ENCODE assay signal across 8 mouse cellular contexts in the genomic region with DNA sequence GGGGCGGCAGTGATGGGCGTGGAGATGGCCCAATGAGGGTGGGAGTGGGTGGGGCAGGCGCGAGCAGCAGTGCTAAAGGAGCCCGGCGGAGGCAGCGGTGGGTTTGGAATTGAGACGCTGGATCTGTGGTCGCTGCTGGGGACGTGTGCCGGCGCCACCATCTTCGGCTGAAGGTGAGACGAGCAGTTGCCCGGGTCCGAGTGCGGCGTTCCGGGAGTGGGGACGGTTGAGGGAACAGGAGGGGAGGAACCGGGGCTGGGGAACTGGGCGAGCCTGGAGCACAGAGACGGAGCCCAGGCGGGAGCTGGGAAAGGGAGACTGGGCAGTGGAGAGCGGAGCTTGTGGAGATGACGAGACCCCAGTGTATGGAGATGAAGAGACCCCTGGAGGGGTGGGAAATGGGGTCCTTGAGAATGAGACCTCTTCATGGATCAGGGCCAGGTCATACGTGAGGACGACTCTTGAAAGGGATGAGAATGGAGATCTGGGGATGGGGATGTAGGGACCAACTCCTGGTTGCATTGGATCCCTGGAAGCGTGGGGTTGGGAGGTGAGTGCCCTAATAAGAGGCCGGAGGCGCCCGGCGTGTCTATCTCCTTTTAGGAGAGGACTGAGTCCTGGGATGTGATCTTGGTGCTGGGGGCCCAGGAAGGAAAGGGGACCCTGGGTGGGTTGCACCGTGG. TPM values are rescaled to one million over a fixed set of nuclear protein-coding genes. Genes with fewer than 3 reads are reported as not detected.
DNase-seq lines count a peak whose midpoint lies in the region; ATAC-seq and TF ChIP-seq lines count a peak whose summit lies in the region.

No protein-coding gene starts in this region.

- no peaks in the 10 kb centered on the region for H3K9me3 ChIP-seq in heart, postnatal 0 days (replicated peaks; ENCODE audit: control insufficient read depth, low read length)
- H3K9me3 ChIP-seq in liver, embryonic 15.5 days (replicated peaks) = no peaks in the 10 kb centered on the region

- no peak; the same call in 1 of the 2 replicates for TF ChIP-seq POLR2A in heart, adult 2 months (IDR thresholded peaks at IDR 0.05; ENCODE audit: insufficient read depth, low read depth, low read length)
- no peak for TF ChIP-seq POLR2A in spleen, adult 2 months (IDR thresholded peaks at IDR 0.05; ENCODE audit: low read depth, low read length)
- TF ChIP-seq POLR2A in testis, adult 2 months (IDR thresholded peaks at IDR 0.05; ENCODE audit: control insufficient read depth, low read depth, low read length) = peak; percentile 2; the same call in 1 of the 2 replicates

- H3K36me3 ChIP-seq in heart, adult 2 months (ENCODE audit: control insufficient read depth, insufficient read depth, low read length) = peaks cover 3% of the 10 kb centered on the region; the same call in 1 of the 2 replicates
- no peaks in the 10 kb centered on the region for H3K36me3 ChIP-seq in spleen, adult 2 months (ENCODE audit: control insufficient read depth, insufficient read depth, low read length)
- H3K36me3 ChIP-seq in heart, postnatal 0 days (replicated peaks; ENCODE audit: control insufficient read depth, insufficient read depth, low read length) = no peaks in the 10 kb centered on the region
- H3K36me3 ChIP-seq in liver, embryonic 15.5 days (replicated peaks) = no peaks in the 10 kb centered on the region
- no peaks in the 10 kb centered on the region for H3K36me3 ChIP-seq in testis, adult 2 months (ENCODE audit: control insufficient read depth, insufficient read depth, low read length)

- no peak for DNase-seq in heart, adult 2 months
- DNase-seq in heart, postnatal 14 days = no peak
- peak in 1 of 2 experiments; percentile 4 for DNase-seq in spleen, adult 2 months (ENCODE audit: low read depth in 1 of 2, low spot score in 2 of 2)
- DNase-seq in spleen, postnatal 36 days (ENCODE audit: low spot score in 2 of 2) = no peak
- no peak for DNase-seq in heart, postnatal 0 days (ENCODE audit: low spot score)
- no peak for DNase-seq in frontal cortex, postnatal 14 days (ENCODE audit: low spot score in 2 of 2)

- TF ChIP-seq EP300 in heart, adult 2 months (IDR thresholded peaks at IDR 0.05; ENCODE audit: insufficient read depth, low read depth, low read length) = no peak
- TF ChIP-seq EP300 in heart, postnatal 0 days (IDR thresholded peaks at IDR 0.05; ENCODE audit: low read depth) = no peak

- TF ChIP-seq CTCF in heart, adult 2 months (IDR thresholded peaks at IDR 0.05) = peak; percentile 11; the same call in 1 of the 2 replicates
- no peak for TF ChIP-seq CTCF in spleen, adult 2 months (IDR thresholded peaks at IDR 0.05; ENCODE audit: extremely low read depth, insufficient read depth, insufficient read length, insufficient replicate concordance)
- TF ChIP-seq CTCF in heart, postnatal 0 days (IDR thresholded peaks at IDR 0.05; ENCODE audit: low read depth) = 0 out of 2 replicates have a peak, but pooled peaks have one; percentile 17
- no peak for TF ChIP-seq CTCF in testis, adult 2 months (IDR thresholded peaks at IDR 0.05; ENCODE audit: control insufficient read depth, insufficient read depth, insufficient replicate concordance, low read depth, low read length)

- peak overlapping the region; percentile 82 for H3K9ac ChIP-seq in heart, adult 2 months (ENCODE audit: low read depth, low read length)
- H3K9ac ChIP-seq in heart, postnatal 0 days (replicated peaks; ENCODE audit: low read depth, low read length) = peak overlapping the region; percentile 88
- H3K9ac ChIP-seq in liver, embryonic 15.5 days = peak overlapping the region; percentile 80

- intact Hi-C loops in heart, adult 2 months (cut with DNase I) = no loop called here
- intact Hi-C loops in heart, postnatal 14 days (cut with DNase I) = loop anchor here (5.0 kb wide), 1 partner anchor 105 kb away; a partner anchor contains a TSS

- H3K4me3 ChIP-seq in heart, adult 2 months = peak overlapping the region; percentile 86
- H3K4me3 ChIP-seq in spleen, adult 2 months (ENCODE audit: extremely low read depth, insufficient read depth, insufficient read length) = peak overlapping the region; percentile 78
- H3K4me3 ChIP-seq in heart, postnatal 0 days (ENCODE audit: low read depth, low read length) = peak overlapping the region; percentile 89
- peak overlapping the region; percentile 74 for H3K4me3 ChIP-seq in liver, embryonic 15.5 days (replicated peaks)
- H3K4me3 ChIP-seq in testis, adult 2 months (ENCODE audit: control insufficient read depth, low read depth, low read length) = peak overlapping the region; percentile 90

- H3K27me3 ChIP-seq in heart, adult 2 months (ENCODE audit: control insufficient read depth, insufficient read depth, low read length) = no peaks in the 10 kb centered on the region
- H3K27me3 ChIP-seq in spleen, adult 2 months (ENCODE audit: control insufficient read depth, insufficient read depth, low read length) = peaks cover 22% of the 10 kb centered on the region
- no peaks in the 10 kb centered on the region for H3K27me3 ChIP-seq in heart, postnatal 0 days (ENCODE audit: control insufficient read depth, insufficient read depth, low read length)
- H3K27me3 ChIP-seq in liver, embryonic 15.5 days = peaks cover 20% of the 10 kb centered on the region
- H3K27me3 ChIP-seq in testis, adult 2 months (ENCODE audit: control insufficient read depth, insufficient read depth, low read length) = no peaks in the 10 kb centered on the region

- H3K4me1 ChIP-seq in heart, adult 2 months (ENCODE audit: control insufficient read depth, insufficient read depth, low read length) = peaks cover 4% of the 10 kb centered on the region
- peaks cover 11% of the 10 kb centered on the region for H3K4me1 ChIP-seq in spleen, adult 2 months (ENCODE audit: control insufficient read depth, insufficient read depth, insufficient read length)
- peaks cover 12% of the 10 kb centered on the region; the same call in 1 of the 2 replicates for H3K4me1 ChIP-seq in heart, postnatal 0 days (ENCODE audit: control insufficient read depth, insufficient read depth)
- H3K4me1 ChIP-seq in liver, embryonic 15.5 days (replicated peaks) = peaks cover 40% of the 10 kb centered on the region
- H3K4me1 ChIP-seq in testis, adult 2 months (ENCODE audit: control insufficient read depth, insufficient read depth, low read length) = peaks cover 13% of the 10 kb centered on the region

- under 1% methylated on average over 34 of the region's 34 CpGs for WGBS in heart, adult 2 months
- 1% methylated on average over 34 of the region's 34 CpGs for WGBS in spleen, adult 2 months
- under 1% methylated on average over 34 of the region's 34 CpGs for WGBS in heart, postnatal 0 days
- WGBS in liver, embryonic 15.5 days (ENCODE audit: insufficient replicate concordance) = 1% methylated on average over 34 of the region's 34 CpGs

- peak overlapping the region; percentile 92 for H3K4me2 ChIP-seq in heart, postnatal 0 days (ENCODE audit: low read depth, low read length)
- H3K4me2 ChIP-seq in liver, embryonic 15.5 days = peak overlapping the region; percentile 98

- no peaks in the 10 kb centered on the region; the same call in 1 of the 2 replicates for H3K79me2 ChIP-seq in heart, adult 2 months (replicated peaks; ENCODE audit: control insufficient read depth, insufficient read depth, low read length)

- ATAC-seq in heart, postnatal 0 days (ENCODE audit: insufficient read depth, low read depth) = no peak; the same call in 1 of the 2 replicates
- ATAC-seq in liver, embryonic 15.5 days (ENCODE audit: insufficient read depth) = peak; percentile 11

- peak overlapping the region; percentile 93 for H3K27ac ChIP-seq in heart, adult 2 months
- H3K27ac ChIP-seq in spleen, adult 2 months (ENCODE audit: insufficient read depth, low read length) = no peak overlapping the region
- H3K27ac ChIP-seq in heart, postnatal 0 days (ENCODE audit: low read depth) = peak overlapping the region; percentile 100
- H3K27ac ChIP-seq in liver, embryonic 15.5 days (replicated peaks) = peak overlapping the region; percentile 80
- H3K27ac ChIP-seq in testis, adult 2 months (ENCODE audit: control insufficient read depth, insufficient read depth, low read depth, low read length) = peak overlapping the region; percentile 91

RNA-seq across cellular contexts. Expression of a gene that starts 0.8 kb away (rescaled TPM):
- total RNA-seq in heart, adult 2 months (2021) = 10 to 100 TPM; 25.6 to 25.9 TPM
- polyA plus RNA-seq in heart, adult 2 months (2012; rRNA removed) = 17.9 and 30.0 TPM in 2 replicates
- 10 to 100 TPM; 44.0 to 46.9 TPM for total RNA-seq in heart, postnatal 14 days (2021)
- 5.9 and 6.3 TPM in 2 replicates for polyA plus RNA-seq in spleen, adult 2 months (2012; rRNA removed)
- total RNA-seq in heart, postnatal 0 days (2014; rRNA removed; ENCODE audit: low replicate concordance) = 82.8 and 150 TPM in 2 replicates
- 34.9 and 39.5 TPM in 2 replicates for polyA plus RNA-seq in heart, postnatal 0 days (2015; fragmentation: Nextera tagmentation; extraction: Ambion mirVana)
- polyA plus RNA-seq in liver, embryonic 15.5 days (2015; fragmentation: Nextera tagmentation; extraction: Ambion mirVana) = 13.3 and 15.7 TPM in 2 replicates
- polyA plus RNA-seq in testis, adult 2 months (2012; rRNA removed) = 35.7 and 44.2 TPM in 2 replicates

Comparison
In these comparisons a context has a peak if more than half of its experiments do, and no peak if none do; other contexts are left out.
1. CTCF ChIP-seq: peak in heart, adult 2 months (single experiment) and heart, postnatal 0 days (single experiment); none in spleen, adult 2 months (single experiment) and testis, adult 2 months (single experiment).
2. Peak in every context shown above with its lines, with median percentiles within 50 percentile points of each other: H3K4me3 ChIP-seq and H3K9ac ChIP-seq.